Mouse (Mus musculus) mesoderm, embryonic 11.5 days (tissue): ENCODE data around the gene Abcg2.

Experiments
- DNase-seq: peaks from one replicate; pipeline ENCODE4 v3.0.0-alpha.2; 2012; ENCODE audit warnings: low read depth, low spot score

Gene Abcg2

DNA sequence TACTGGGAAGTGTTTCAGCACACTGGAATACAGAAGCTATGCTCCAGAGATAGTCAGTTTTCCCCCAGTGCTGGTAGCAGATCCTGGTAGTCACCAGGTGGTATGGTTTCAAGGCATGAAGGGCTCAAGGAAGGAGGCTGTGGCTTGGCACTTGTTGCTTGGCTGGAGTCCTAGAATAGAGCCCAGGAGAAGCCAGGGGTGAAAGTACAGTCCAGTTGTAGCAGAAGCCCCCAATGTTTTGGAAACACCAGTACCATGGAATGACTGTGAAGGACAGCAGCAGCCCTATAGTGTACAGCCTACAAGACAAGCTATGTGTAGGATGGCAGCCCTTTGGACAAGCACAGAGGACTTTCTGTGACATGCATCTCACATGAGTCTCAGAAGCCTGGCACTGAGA lies 54.2 kb downstream of the Abcg2 start:
- DNase-seq = no peak

DNA sequence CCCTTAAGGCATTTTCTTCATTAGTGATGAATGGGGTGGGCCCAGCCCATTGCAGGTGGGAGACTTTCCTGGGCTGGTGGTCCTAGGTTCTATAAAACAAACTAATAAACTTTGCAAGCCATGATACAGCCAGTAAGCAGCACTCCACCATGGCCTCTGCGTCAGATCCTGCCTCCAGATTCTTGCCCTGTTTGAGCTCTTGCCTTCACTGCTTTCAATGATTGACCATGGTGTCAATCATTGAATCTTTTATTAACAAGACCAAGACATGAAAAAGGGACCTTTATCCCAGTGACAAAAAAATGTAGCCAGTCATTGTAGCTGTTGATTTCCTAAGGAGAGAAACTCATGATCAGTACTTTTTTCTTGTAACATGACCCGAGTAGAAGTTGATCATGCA lies 55.1 kb downstream of the Abcg2 start:
- no peak for DNase-seq

DNA sequence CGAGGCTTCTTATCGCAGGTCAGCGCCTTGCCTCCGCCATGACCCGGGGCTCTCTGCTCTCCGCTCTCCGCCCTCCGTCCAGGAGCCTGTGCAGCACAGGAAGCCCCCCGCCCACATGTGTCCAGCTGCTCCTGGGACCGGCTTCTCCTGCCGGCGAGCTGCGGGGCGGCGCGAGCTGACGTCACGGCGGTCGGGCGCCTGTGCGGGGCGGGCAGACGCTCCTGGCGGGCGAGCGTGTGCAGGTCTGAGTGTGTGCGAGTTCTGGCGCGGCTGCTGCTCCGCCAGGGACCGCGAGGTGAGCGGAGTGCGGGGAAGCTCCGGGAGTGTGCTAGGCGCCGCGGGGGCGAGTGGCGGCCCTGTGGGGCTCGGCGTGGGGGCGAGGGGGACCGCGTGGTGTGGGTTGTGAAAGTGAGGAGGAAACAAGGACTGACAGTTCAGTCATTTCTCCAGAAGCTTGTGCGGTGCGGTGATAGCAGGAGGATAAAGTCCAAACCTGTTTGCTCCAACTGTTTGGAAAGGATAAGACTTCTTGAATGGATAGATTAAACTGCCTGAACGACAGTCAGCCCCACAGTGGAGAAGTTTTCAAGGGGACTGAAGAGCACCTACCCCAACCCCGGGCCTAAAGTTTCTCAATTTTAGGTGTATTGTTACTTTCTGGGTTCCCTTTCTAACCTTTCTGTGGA lies 56.2 kb downstream of the Abcg2 start:
- DNase-seq = peak; percentile 84

- no peak for DNase-seq
These were observed 56.9 kb downstream of the Abcg2 start for GRCm38 (mm10) chr6:58641056-58641799.

GRCm38 (mm10) chr6:58642191-58642590 lies 57.9 kb downstream of the Abcg2 start:
- DNase-seq = no peak

DNA sequence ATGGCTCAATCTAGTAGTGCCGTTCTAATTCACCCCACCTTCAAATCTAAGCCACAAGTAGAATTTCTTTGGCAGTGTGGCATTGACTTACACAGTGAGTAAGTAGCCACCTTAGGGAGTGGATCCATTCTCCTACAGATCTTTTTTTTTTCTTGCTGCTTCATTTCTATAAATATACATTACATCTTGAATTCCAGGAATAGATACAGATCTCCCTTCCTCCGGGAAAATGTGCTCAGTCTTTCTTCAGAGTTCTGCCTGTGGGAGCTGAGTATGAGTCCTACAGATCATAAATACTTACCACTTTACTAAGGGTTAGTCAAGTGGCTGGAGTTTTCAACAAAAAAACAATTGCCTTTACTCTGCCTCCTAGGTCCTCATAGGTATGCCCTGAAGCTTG lies 60.3 kb downstream of the Abcg2 start:
- no peak for DNase-seq

- no peak for DNase-seq
These were observed 63.9 kb downstream of the Abcg2 start for GRCm38 (mm10) chr6:58648100-58648749.

- DNase-seq = no peak
These were observed 65.8 kb downstream of the Abcg2 start for GRCm38 (mm10) chr6:58650136-58650535.

DNA sequence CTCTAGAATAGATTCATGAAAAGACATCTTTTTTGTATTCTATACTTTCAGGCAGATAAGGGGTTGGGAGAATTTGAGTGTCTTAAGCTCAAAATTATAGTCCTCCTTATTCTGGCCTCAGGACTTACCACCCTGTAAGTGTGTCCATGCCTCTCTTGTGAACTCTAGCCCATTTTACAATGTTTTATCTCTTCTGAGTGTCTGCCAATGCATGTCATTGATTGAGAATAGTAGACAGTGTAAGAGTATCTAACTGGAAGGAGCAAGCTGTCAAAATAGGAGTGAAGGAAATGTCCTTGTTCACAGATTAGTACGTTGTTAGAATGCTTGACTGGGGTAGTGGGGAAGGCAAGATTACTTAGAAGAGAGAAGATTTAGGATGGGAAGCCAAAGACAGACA lies 66.7 kb downstream of the Abcg2 start:
- no peak for DNase-seq

DNA sequence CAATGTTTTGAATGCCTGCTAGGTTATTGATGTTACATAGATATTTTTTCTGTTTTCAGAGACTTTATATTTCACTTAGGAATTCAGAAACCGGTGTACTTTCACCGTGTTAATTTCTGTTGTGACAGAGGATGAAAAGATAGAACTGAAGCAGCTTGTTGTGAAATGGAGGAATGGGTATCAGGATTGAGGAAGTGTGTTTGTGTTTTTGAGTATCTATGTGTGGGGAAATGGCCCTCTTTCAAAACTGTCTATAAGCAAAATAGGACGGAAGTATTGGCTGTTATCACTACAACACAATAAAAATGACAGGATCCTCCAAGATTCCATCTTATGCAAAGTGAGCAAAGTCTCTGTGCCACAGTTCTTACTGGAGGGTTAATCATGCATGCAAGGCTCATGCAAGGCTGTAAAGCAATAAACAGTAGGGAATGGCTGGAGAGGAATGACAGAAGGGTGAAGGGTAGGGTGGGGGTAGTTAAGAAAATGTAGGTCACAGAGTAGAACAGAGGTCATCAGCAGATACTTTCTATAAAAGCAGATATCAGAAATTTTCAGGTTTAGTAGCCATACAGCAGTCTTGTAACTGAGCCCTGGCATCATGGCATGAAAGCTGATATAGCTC lies 76.7 kb downstream of the Abcg2 start:
- DNase-seq = no peak

DNA sequence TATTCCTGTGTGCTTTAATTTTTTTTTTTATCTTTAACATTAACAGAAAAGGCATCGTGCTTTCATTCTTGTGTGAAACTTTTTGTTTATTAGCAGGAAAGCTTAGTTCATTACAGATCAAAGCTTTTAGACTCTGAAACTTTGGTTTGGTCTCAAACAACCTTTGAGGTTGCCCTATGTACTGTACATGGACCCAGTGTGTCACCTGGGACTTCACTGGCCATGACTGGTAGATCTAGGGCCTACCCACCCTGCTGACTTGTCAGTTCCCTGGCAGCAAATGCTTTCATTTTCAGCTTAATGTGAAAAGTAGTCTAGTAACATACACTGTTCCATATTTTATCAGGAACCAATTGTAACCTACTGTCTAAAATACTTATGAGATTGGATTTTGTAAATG lies 93.5 kb downstream of the Abcg2 start:
- no peak for DNase-seq

- no peak for DNase-seq
These were observed 94.2 kb downstream of the Abcg2 start for GRCm38 (mm10) chr6:58678530-58678929.

DNA sequence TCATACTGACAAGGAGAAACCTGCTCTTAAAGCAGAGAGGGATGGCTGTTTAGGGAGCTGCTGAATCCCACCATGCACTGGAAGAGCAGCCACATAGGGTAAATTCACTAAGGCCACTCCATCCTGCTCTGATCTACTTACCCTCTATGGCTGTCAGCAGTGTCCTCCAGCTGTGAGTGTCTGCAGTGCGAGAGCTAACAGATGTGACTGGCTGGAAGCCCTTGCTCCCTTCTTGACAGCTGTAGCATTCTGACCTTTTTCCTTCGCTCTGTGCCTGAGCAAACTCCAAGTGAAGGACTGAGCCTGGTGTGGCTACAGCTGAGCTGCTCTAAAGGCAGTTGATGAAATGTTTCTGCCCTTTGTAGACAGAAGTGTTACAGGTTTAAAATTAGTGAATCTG lies 107.3 kb downstream of the Abcg2 start:
- peak; percentile 2 for DNase-seq

DNA sequence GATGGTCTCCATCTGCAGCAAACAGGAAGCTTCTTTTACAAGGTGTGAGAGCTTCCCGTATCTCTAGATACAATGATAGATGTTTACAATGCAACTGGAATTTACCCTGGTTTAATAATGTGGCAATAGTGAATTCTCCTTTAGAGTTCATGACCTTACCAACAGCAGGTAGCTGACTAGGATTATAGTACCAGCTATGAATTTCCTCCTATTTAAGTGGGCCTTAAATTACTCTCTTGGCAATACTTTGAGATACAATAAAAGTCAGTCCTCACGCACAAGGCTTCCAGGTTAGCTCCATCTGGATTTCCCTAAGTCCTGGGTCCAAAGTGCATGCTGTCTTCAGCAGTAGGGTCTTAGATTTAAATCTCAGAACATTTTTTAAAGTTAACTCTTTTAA lies 109.9 kb downstream of the Abcg2 start:
- DNase-seq = no peak

- no peak for DNase-seq
These were observed 110.4 kb downstream of the Abcg2 start for GRCm38 (mm10) chr6:58694765-58695164.

GRCm38 (mm10) chr6:58710369-58710768 lies 126.0 kb downstream of the Abcg2 start:
- DNase-seq = no peak

- no peak for DNase-seq
These were observed 127.6 kb downstream of the Abcg2 start for GRCm38 (mm10) chr6:58711909-58712308.

- no peak for DNase-seq
These were observed 149.5 kb downstream of the Abcg2 start for GRCm38 (mm10) chr6:58733851-58734250.

DNA sequence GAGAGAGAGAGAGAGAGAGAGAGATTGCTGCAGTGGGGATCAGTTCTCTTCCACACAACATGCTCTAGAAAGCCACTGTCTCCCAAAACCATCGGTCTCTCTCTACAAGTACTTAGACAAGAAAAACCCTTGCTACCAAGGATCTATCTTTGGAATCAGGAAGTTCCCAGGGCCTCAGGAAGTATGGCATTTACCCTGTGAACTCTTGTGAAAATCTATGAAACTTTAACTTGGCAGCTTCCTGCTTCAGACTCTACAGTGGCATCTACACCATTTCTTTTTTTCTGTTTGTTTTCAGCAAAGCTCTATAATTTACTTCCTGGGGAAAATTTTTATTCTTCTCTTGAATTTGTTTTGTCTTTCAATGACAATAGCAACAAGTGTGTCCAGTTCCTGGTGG lies 150.8 kb downstream of the Abcg2 start:
- DNase-seq = no peak
